Mouse (Mus musculus) right cerebral cortex, postnatal 4 days (tissue): ENCODE data around the gene 2010300C02Rik.

ENCODE experiments used
- DNase-seq: peaks from one replicate; pipeline ENCODE4 v3.0.0-alpha.2; 2022

2010300C02Rik gene

DNA sequence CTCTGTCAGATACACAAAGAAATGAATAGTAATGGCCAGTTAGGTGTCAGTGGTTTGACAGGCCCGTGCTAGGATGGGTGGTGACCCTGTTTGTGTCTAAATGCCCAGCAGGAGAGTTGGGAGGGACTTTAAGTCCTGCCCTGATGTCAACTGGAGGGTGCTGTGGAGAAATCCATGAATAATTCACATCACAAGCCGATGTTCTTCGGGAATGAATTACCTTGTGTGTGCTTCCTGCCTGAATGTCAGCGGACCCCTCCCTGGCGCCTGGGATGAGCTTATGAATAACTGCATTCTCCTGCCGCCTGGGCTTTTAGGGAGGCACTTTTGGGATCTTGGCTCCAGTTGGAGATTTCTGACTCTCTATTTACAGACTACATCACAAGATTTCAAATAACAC is 154.5 kb downstream of the 2010300C02Rik start:
- DNase-seq = no peak

DNA sequence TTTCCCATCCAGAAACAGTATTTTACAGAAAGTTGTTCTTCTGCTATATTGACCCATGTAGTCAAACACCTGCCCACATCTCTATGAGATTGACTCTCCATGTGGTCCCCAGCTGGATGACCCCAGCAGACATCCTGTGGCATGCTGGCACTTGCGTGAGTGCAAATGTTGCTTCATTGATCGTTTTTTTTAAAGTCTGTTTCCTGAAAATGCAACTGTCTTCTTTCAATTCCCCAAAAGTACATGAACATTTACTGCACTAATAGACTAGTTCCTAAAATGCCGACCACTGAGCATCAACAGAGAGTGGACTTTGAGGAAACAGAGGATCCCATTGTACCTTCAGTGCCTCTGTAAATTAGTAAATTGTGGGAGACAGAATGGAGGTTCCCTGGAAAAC is 157.9 kb downstream of the 2010300C02Rik start:
- no peak for DNase-seq
